Mouse (Mus musculus): ENCODE measurements around the gene Ccdc13.

DNA sequence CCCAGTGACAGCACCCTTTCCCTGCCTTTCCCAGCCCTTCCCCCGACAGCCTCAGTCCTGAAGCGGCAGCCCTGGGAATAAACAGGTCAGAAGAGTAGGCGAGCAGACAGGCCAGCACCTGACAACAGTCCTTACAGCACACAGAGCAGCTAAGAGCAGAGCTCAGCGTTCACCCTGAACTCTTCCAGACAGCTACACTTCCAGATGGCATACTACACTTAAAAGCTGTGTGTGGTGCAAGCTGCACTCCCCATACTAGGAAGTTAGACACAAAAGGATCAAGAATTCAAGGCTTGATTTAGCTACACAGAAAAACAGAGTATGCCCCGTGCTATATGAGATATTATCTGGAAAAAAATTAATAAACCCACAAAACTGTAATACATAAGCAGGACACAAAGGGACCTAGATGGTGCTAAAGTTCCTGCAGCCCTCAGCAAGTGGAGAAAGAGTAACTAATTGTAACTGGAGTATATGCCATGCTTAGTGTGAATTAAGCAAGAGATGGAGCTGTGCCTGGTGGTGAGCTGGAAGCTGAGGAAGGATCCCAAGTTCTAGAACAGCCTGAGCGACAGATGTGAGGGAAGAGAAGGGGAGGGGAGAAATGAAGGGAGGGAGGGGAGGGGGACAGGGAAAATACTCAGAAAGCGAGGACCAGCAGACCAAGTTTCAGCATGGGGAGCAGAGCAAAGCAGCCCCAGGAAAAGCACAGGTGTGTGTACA, 9.8 kb downstream of the Ccdc13 start:
- TF ChIP-seq ETS1 (IDR thresholded peaks at IDR 0.05; ENCODE audit: low read depth, low read length) (no peak), BHLHE40 (IDR thresholded peaks at IDR 0.05; ENCODE audit: borderline replicate concordance, low read depth, low read length) (no peak), CTCF (IDR thresholded peaks at IDR 0.05 in 2 of 3, conservative IDR thresholded peaks at IDR 0.05 in 1 of 3; ENCODE audit: control insufficient read depth in 1 of 3, insufficient read depth in 1 of 3, low read depth in 2 of 3, low read length in 3 of 3, poor library complexity in 1 of 3, severe bottlenecking in 1 of 3) (no peak), RCOR1 (IDR thresholded peaks at IDR 0.05; ENCODE audit: low read depth, low read length) (no peak), ZNF384 (IDR thresholded peaks at IDR 0.05; ENCODE audit: low read depth, low read length) (no peak), EP300 (IDR thresholded peaks at IDR 0.05; ENCODE audit: low read depth in 1 of 2, low read length in 2 of 2) (no peak)
